Comparison of ENCODE assay signal across 26 mouse cellular contexts in the genomic region with DNA sequence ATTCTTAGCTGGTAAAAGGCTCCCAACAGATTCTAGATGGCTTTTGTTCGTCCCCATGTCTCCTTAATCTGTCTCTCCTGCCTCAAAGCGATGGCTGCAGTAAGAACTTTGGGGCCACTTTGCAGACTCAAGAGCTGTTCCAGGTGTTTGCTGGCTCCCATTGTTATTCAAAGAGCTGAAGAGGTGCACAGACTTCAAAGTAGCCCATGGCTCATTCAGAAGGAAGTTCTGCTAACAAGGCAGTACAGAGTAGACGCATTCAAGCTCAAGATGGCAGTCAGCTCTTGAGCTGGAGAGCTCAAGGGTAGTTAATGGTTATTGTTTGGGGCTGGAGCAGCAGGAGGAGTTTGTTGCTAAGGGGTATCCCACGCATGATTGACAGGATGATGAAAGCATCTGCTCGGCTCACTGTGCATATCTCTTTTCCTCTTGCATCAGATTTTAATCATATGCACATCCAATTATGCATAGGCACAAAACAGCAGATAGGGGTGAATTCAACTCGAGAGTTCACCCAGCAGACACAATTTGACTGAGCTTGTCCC. TPM values are rescaled to one million over a fixed set of nuclear protein-coding genes. Genes with fewer than 3 reads are reported as not detected.
DNase-seq lines count a peak whose midpoint lies in the region; ATAC-seq and TF ChIP-seq lines count a peak whose summit lies in the region.
"Had no signal": no experiment of that assay in that cellular context is flagged by ENCODE, and none has a peak within 500 bp of the region (broad histone marks: within the 10 kb centered on the region; RNA-seq: fewer than 3 reads in every experiment).

No protein-coding gene starts in this region.

- peak; percentile 81 for DNase-seq in midbrain, embryonic 11.5 days (ENCODE audit: low spot score, missing footprints)
- no peak for DNase-seq in midbrain, embryonic 10.5 days (ENCODE audit: low spot score)
- peak; percentile 24 for DNase-seq in WW6 (ENCODE audit: low read depth, low spot score)
- no peak for DNase-seq in thymus, adult 2 months
- no peak for DNase-seq in heart, postnatal 36 days
- DNase-seq: adrenal gland, postnatal 14 days; B cell, adult 2 months; cerebellum, adult 18-20 months; cerebellum, postnatal 10 days; gastrocnemius, adult 2 months; gastrocnemius, postnatal 25 days; kidney, adult 11 months; kidney, adult 9 months had no signal

- H3K27ac ChIP-seq in forebrain, embryonic 13.5 days: no peak overlapping the region
- H3K27ac ChIP-seq in forebrain, embryonic 12.5 days: no peak overlapping the region
- no peak overlapping the region for H3K27ac ChIP-seq in midbrain, embryonic 11.5 days (ENCODE audit: low read depth, low read length)
- no peak overlapping the region for H3K27ac ChIP-seq in midbrain, embryonic 10.5 days (replicated peaks)
- no peak overlapping the region for H3K27ac ChIP-seq in thymus, adult 2 months (ENCODE audit: control insufficient read depth, insufficient read depth, low read length)
- H3K27ac ChIP-seq: embryonic facial prominence, embryonic 10.5 days; gastrocnemius, adult 2 months had no signal

- no peak overlapping the region for H3K9ac ChIP-seq in forebrain, embryonic 13.5 days
- no peak overlapping the region for H3K9ac ChIP-seq in forebrain, embryonic 12.5 days
- no peak overlapping the region for H3K9ac ChIP-seq in midbrain, embryonic 11.5 days (ENCODE audit: low read length)
- H3K9ac ChIP-seq: heart, embryonic 12.5 days had no signal

- H3K4me3 ChIP-seq in forebrain, embryonic 13.5 days: no peak overlapping the region
- H3K4me3 ChIP-seq in forebrain, embryonic 12.5 days (replicated peaks): no peak overlapping the region
- no peak overlapping the region for H3K4me3 ChIP-seq in midbrain, embryonic 11.5 days (ENCODE audit: low read depth, low read length)
- no peak overlapping the region for H3K4me3 ChIP-seq in midbrain, embryonic 10.5 days
- no peak overlapping the region for H3K4me3 ChIP-seq in thymus, adult 2 months (ENCODE audit: control insufficient read depth, insufficient read depth, low read length)
- H3K4me3 ChIP-seq: embryonic facial prominence, embryonic 10.5 days; gastrocnemius, adult 2 months; heart, embryonic 12.5 days had no signal

- H3K4me1 ChIP-seq in forebrain, embryonic 13.5 days: no peaks in the 10 kb centered on the region; the same call in 1 of the 2 replicates
- peaks cover 6% of the 10 kb centered on the region for H3K4me1 ChIP-seq in forebrain, embryonic 12.5 days
- no peaks in the 10 kb centered on the region for H3K4me1 ChIP-seq in midbrain, embryonic 11.5 days (ENCODE audit: control insufficient read depth, insufficient read depth, low read length)
- peaks cover 4% of the 10 kb centered on the region; the same call in 1 of the 2 replicates for H3K4me1 ChIP-seq in midbrain, embryonic 10.5 days
- peaks cover 3% of the 10 kb centered on the region; the same call in 1 of the 2 replicates for H3K4me1 ChIP-seq in thymus, adult 2 months (replicated peaks; ENCODE audit: control insufficient read depth, insufficient read depth, low read length)
- H3K4me1 ChIP-seq: embryonic facial prominence, embryonic 10.5 days; heart, embryonic 12.5 days had no signal

- WGBS in forebrain, embryonic 13.5 days: 50% methylated on average over 6 of the region's 6 CpGs
- WGBS in forebrain, embryonic 12.5 days: 44% methylated on average over 6 of the region's 6 CpGs
- 67% methylated on average over 6 of the region's 6 CpGs for WGBS in midbrain, embryonic 11.5 days
- WGBS in midbrain, embryonic 10.5 days: 79% methylated on average over 6 of the region's 6 CpGs
- 89% methylated on average over 6 of the region's 6 CpGs for WGBS in thymus, adult 2 months

- H3K36me3 ChIP-seq in forebrain, embryonic 13.5 days (ENCODE audit: poor library complexity, severe bottlenecking): peaks cover 18% of the 10 kb centered on the region
- peaks cover 10% of the 10 kb centered on the region for H3K36me3 ChIP-seq in forebrain, embryonic 12.5 days (replicated peaks)
- peaks cover 4% of the 10 kb centered on the region; the same call in 1 of the 2 replicates for H3K36me3 ChIP-seq in midbrain, embryonic 11.5 days (ENCODE audit: control insufficient read depth, insufficient read depth, low read length)
- peaks cover 20% of the 10 kb centered on the region for H3K36me3 ChIP-seq in midbrain, embryonic 10.5 days
- H3K36me3 ChIP-seq in thymus, adult 2 months (ENCODE audit: control insufficient read depth, insufficient read depth, low read length): no peaks in the 10 kb centered on the region

- intact Hi-C loops in heart, postnatal 36 days (cut with DNase I): no loop called here

- no peak overlapping the region for H3K4me2 ChIP-seq in forebrain, embryonic 13.5 days
- no peak overlapping the region for H3K4me2 ChIP-seq in forebrain, embryonic 12.5 days
- H3K4me2 ChIP-seq in midbrain, embryonic 11.5 days: no peak overlapping the region
- H3K4me2 ChIP-seq: heart, embryonic 12.5 days had no signal

- no peaks in the 10 kb centered on the region for H3K27me3 ChIP-seq in forebrain, embryonic 13.5 days
- H3K27me3 ChIP-seq in forebrain, embryonic 12.5 days: no peaks in the 10 kb centered on the region
- no peaks in the 10 kb centered on the region for H3K27me3 ChIP-seq in midbrain, embryonic 11.5 days (ENCODE audit: control insufficient read depth, insufficient read depth, low read length)
- H3K27me3 ChIP-seq in midbrain, embryonic 10.5 days (ENCODE audit: low read depth, poor library complexity, severe bottlenecking): no peaks in the 10 kb centered on the region
- no peaks in the 10 kb centered on the region for H3K27me3 ChIP-seq in thymus, adult 2 months (ENCODE audit: control insufficient read depth, insufficient read depth, low read length)
- H3K27me3 ChIP-seq: heart, embryonic 12.5 days had no signal

- H3K9me3 ChIP-seq in forebrain, embryonic 13.5 days (replicated peaks): no peaks in the 10 kb centered on the region
- H3K9me3 ChIP-seq in forebrain, embryonic 12.5 days: no peaks in the 10 kb centered on the region
- no peaks in the 10 kb centered on the region for H3K9me3 ChIP-seq in midbrain, embryonic 11.5 days (ENCODE audit: control insufficient read depth, low read length)
- no peaks in the 10 kb centered on the region for H3K9me3 ChIP-seq in midbrain, embryonic 10.5 days (replicated peaks)
- H3K9me3 ChIP-seq: embryonic facial prominence, embryonic 10.5 days; heart, embryonic 12.5 days had no signal

- no peak for TF ChIP-seq CTCF in thymus, adult 2 months (IDR thresholded peaks at IDR 0.05; ENCODE audit: borderline replicate concordance, control insufficient read depth, extremely low read depth, insufficient read depth, low read length, poor library complexity)

- peak; percentile 45; the same call in 1 of the 2 replicates for ATAC-seq in forebrain, embryonic 13.5 days
- no peak for ATAC-seq in forebrain, embryonic 12.5 days (ENCODE audit: low FRiP score)
- no peak for ATAC-seq in midbrain, embryonic 11.5 days (ENCODE audit: low FRiP score)
- ATAC-seq: activated CD4-positive, CD25-positive, alpha-beta regulatory T cell, adult 4 months; CD4-positive, CD25-positive, alpha-beta regulatory T cell, adult 4 months; hindbrain, embryonic 16.5 days had no signal

- no peak for TF ChIP-seq POLR2A in thymus, adult 2 months (IDR thresholded peaks at IDR 0.05; ENCODE audit: control insufficient read depth, extremely low read depth, insufficient read depth, low read length, poor library complexity)

RNA-seq across cellular contexts. Expression of gene Ndufa9, which starts 33.7 kb away (rescaled TPM):
- 193 and 203 TPM in 2 replicates for polyA plus RNA-seq in forebrain, embryonic 13.5 days (2015; fragmentation: Nextera tagmentation; extraction: Ambion mirVana)
- 167 and 175 TPM in 2 replicates for polyA plus RNA-seq in forebrain, embryonic 12.5 days (2016; fragmentation: Nextera tagmentation; extraction: Ambion mirVana)
- polyA plus RNA-seq in midbrain, embryonic 11.5 days (2014; fragmentation: Nextera tagmentation; extraction: Ambion mirVana): 194 and 196 TPM in 2 replicates
- 183 and 197 TPM in 2 replicates for polyA plus RNA-seq in midbrain, embryonic 10.5 days (2016; fragmentation: Nextera tagmentation; extraction: Ambion mirVana)
- polyA plus RNA-seq in thymus, adult 2 months (2012; rRNA removed): 88.7 and 98.3 TPM in 2 replicates
- 100 to 1,000 TPM; 749 to 793 TPM for total RNA-seq in heart, postnatal 36 days (2021)

RNA-seq across cellular contexts. Expression of gene Akap3, which starts 37.6 kb away (rescaled TPM):
- 0.05 TPM in 1 of 2 replicates, not detected in the other for polyA plus RNA-seq in forebrain, embryonic 13.5 days (2015; fragmentation: Nextera tagmentation; extraction: Ambion mirVana)
- 0.06 TPM in 1 of 2 replicates, not detected in the other for polyA plus RNA-seq in forebrain, embryonic 12.5 days (2016; fragmentation: Nextera tagmentation; extraction: Ambion mirVana)
- polyA plus RNA-seq in midbrain, embryonic 11.5 days (2014; fragmentation: Nextera tagmentation; extraction: Ambion mirVana): 0.06 and 0.08 TPM in 2 replicates
- polyA plus RNA-seq in midbrain, embryonic 10.5 days (2016; fragmentation: Nextera tagmentation; extraction: Ambion mirVana): 0.09 and 0.11 TPM in 2 replicates
- polyA plus RNA-seq in thymus, adult 2 months (2012; rRNA removed): 0.04 TPM in 1 of 2 replicates, not detected in the other
- not detected for total RNA-seq in heart, postnatal 36 days (2021)
- total RNA-seq: adrenal gland, adult 18-20 months; adrenal gland, postnatal 14 days; gastrocnemius, adult 2 months; gastrocnemius, postnatal 25 days; granulocyte monocyte progenitor cell, adult 5-6 weeks; heart, adult 8-10 months; heart, postnatal 25 days had no signal
- polyA plus RNA-seq: activated CD4-positive, CD25-positive, alpha-beta regulatory T cell, adult 4 months; CD4-positive, CD25-positive, alpha-beta regulatory T cell, adult 4 months; embryonic facial prominence, embryonic 14.5 days; heart, embryonic 12.5 days; heart, embryonic 16.5 days had no signal

Comparison
In these comparisons a context has a peak if more than half of its experiments do, and no peak if none do; other contexts are left out.
1. DNase-seq: peak in midbrain, embryonic 11.5 days (single experiment) and WW6 (single experiment); none in midbrain, embryonic 10.5 days (single experiment), thymus, adult 2 months (single experiment) and heart, postnatal 36 days (0 of 2).